Mouse (Mus musculus): Measurements from ENCODE around the gene Atp6v0a4. TPM values are rescaled to one million over a fixed set of nuclear protein-coding genes. Genes with fewer than 3 reads are reported as not detected.

The Atp6v0a4 gene
- polyA plus RNA-seq, 1 experiment from 2014 or later: 0.09 TPM

DNA sequence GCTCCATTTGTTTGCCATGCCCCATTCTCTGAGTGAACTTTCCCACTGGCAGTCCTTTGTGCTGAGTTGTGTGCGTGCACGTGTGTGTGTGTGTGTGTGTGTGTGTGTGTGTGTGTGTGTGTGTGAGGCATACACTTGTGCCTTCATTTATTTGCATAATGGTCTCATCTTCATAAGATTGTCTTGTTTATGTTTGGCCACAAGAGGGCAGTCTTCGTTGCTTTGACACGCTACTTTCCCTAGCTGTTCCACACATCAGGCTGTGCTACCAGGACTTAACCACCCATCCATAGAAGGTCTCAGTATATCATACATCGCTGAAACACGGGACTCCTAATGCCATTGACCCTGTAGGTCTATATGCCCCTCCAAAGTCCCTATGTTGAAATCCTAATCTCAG, 116.9 kb downstream of the Atp6v0a4 start:
- no peaks in the 10 kb centered on the region for H3K36me3 ChIP-seq (replicated peaks; ENCODE audit: control insufficient read depth, insufficient read depth)
- H3K9me3 ChIP-seq (ENCODE audit: control insufficient read depth, low read length): no peaks in the 10 kb centered on the region
- no peak overlapping the region for H3K27ac ChIP-seq
- DNase-seq (ENCODE audit: low spot score) (peak; percentile 75), ATAC-seq (ENCODE audit: low FRiP score) (peak; percentile 57)
- H3K4me3 ChIP-seq (replicated peaks; ENCODE audit: low read length): no peak overlapping the region
- H3K4me2 ChIP-seq (replicated peaks): no peak overlapping the region
- no peaks in the 10 kb centered on the region for H3K27me3 ChIP-seq (ENCODE audit: control insufficient read depth, insufficient read depth, low read length)
- no peak overlapping the region for H3K9ac ChIP-seq
- no peaks in the 10 kb centered on the region for H3K4me1 ChIP-seq (replicated peaks; ENCODE audit: control insufficient read depth, insufficient read depth, low read length)
- 10% methylated on average over 6 of the region's 6 CpGs for WGBS

Other genes with a start within 250 kb of the Atp6v0a4 start
- 0.81 and 1.6 TPM in 2 replicates for gene Svopl, start 77.6 kb downstream of the Atp6v0a4 start, polyA plus RNA-seq (2014; fragmentation: Nextera tagmentation; extraction: Ambion mirVana)
- not detected in 2 replicates for gene Tmem213, start 15.3 kb downstream of the Atp6v0a4 start, polyA plus RNA-seq (2014; fragmentation: Nextera tagmentation; extraction: Ambion mirVana)
- gene D630045J12Rik, start 129.4 kb upstream of the Atp6v0a4 start, polyA plus RNA-seq (2014; fragmentation: Nextera tagmentation; extraction: Ambion mirVana): 18.8 and 19.0 TPM in 2 replicates
- gene Zc3hav1l, start 174.7 kb upstream of the Atp6v0a4 start, polyA plus RNA-seq (2014; fragmentation: Nextera tagmentation; extraction: Ambion mirVana): 8.9 and 9.3 TPM in 2 replicates
- 0.98 and 1.5 TPM in 2 replicates for gene Zc3hav1, start 230.0 kb upstream of the Atp6v0a4 start, polyA plus RNA-seq (2014; fragmentation: Nextera tagmentation; extraction: Ambion mirVana)